Mouse (Mus musculus) kidney, embryonic 16.5 days (tissue): ENCODE measurements around the gene Abca7. TPM values are rescaled to one million over a fixed set of nuclear protein-coding genes. Genes with fewer than 3 reads are reported as not detected.
"Not testable (repeated sequence)": the region's sequence is repeated elsewhere in the genome, so short reads cannot be mapped to it uniquely, and the experiment has no call there.

Experiments
- ATAC-seq: fragments of 200-750 bp; cut with Nextera tagmentation; 2 replicates; pipeline ENCODE4 v1.8.0; 2017; ENCODE audit warnings: moderate TSS enrichment; ENCODE audit not compliant: low FRiP score, low TSS enrichment
- H3K27ac ChIP-seq: fragments of 300-500 bp; sonication (generic); 2 replicates; pipeline ENCODE4 v1.5.1; 2014; ENCODE audit warnings: low read length
- H3K27me3 ChIP-seq: fragments of 300-500 bp; sonication (generic); 2 replicates; pipeline ENCODE4 v1.6.1; 2014; ENCODE audit warnings: low read length, control low read depth, mixed read lengths; ENCODE audit not compliant: insufficient read depth
- H3K36me3 ChIP-seq: fragments of 300-500 bp; sonication (generic); 2 replicates; pipeline ENCODE4 v1.6.1; 2014; ENCODE audit warnings: low read length, control low read depth, mixed read lengths; ENCODE audit not compliant: insufficient read depth
- H3K4me1 ChIP-seq: fragments of 300-500 bp; sonication (generic); 2 replicates; pipeline ENCODE4 v1.6.1; 2014; ENCODE audit warnings: low read length, control low read depth, mixed read lengths; ENCODE audit not compliant: insufficient read depth
- H3K4me2 ChIP-seq: fragments of 300-500 bp; sonication (generic); replicated peaks from 2 replicates; pipeline ENCODE4 v1.6.1; 2014; ENCODE audit warnings: low read depth, low read length
- H3K4me3 ChIP-seq: fragments of 300-500 bp; sonication (generic); 2 replicates; pipeline ENCODE4 v1.5.1; 2014; ENCODE audit warnings: mild to moderate bottlenecking, low read length
- H3K9ac ChIP-seq: fragments of 300-500 bp; sonication (generic); replicated peaks from 2 replicates; pipeline ENCODE4 v1.6.1; 2014; ENCODE audit warnings: low read length
- H3K9me3 ChIP-seq: fragments of 300-500 bp; sonication (generic); 2 replicates; pipeline ENCODE4 v1.6.1; 2016; ENCODE audit warnings: low read length, control low read depth
- WGBS: fragments of 180-500 bp; shearing (Covaris S2); extraction: QIAGEN DNeasy Blood & Tissue Kit; methylation state at CpG from one replicate; pipeline ENCODE4 v1.1.7; 2014; 5-methylcytosine and 5-hydroxymethylcytosine counted together
- polyA plus RNA-seq: library from polyadenylated mRNA; unstranded; fragments of >200 nt; fragmentation: Nextera tagmentation; extraction: Ambion mirVana; gene quantifications from 2 replicates; pipeline ENCODE4 v1.2.1, GENCODE M21; 2015

Gene Abca7
- polyA plus RNA-seq, 1 experiment from 2014 or later = 4.2 TPM

- peaks cover 40% of the 10 kb centered on the region for H3K36me3 ChIP-seq
- H3K4me3 ChIP-seq = no peak overlapping the region
- H3K27me3 ChIP-seq = no peaks in the 10 kb centered on the region
- H3K9me3 ChIP-seq = no peaks in the 10 kb centered on the region
- H3K27ac ChIP-seq = peak overlapping the region; percentile 14; the same call in 1 of the 2 replicates
- H3K9ac ChIP-seq = no peak overlapping the region
- ATAC-seq = peak; percentile 27; the same call in 1 of the 2 replicates
- H3K4me1 ChIP-seq = peaks cover 32% of the 10 kb centered on the region
- no peak overlapping the region for H3K4me2 ChIP-seq
- 31% methylated on average over 9 of the region's 9 CpGs for WGBS
These were observed 37.5 kb downstream of the Abca7 start for GRCm38 (mm10) chr10:80033511-80034391.

- Histone ChIP-seq H3K27ac (0 out of 2 replicates have a peak overlapping the region, but pooled peaks have one; percentile 45), H3K9ac (no peak overlapping the region), H3K9me3 (no peaks in the 10 kb centered on the region), H3K4me1 (peaks cover 33% of the 10 kb centered on the region), H3K36me3 (peaks cover 40% of the 10 kb centered on the region), H3K4me2 (no peak overlapping the region), H3K4me3 (no peak overlapping the region), H3K27me3 (no peaks in the 10 kb centered on the region)
- ATAC-seq = no peak
- WGBS = 83% methylated on average over 8 of the region's 8 CpGs
These were observed 38.9 kb downstream of the Abca7 start for GRCm38 (mm10) chr10:80035148-80035547.

- 0 out of 2 replicates have a peak overlapping the region, but pooled peaks have one; percentile 45 for H3K27ac ChIP-seq
- 86% methylated on average over 5 of the region's 5 CpGs for WGBS
These were observed 39.4 kb downstream of the Abca7 start for GRCm38 (mm10) chr10:80035686-80036085.

GRCm38 (mm10) chr10:80036832-80037231 lies 40.5 kb downstream of the Abca7 start:
- no peaks in the 10 kb centered on the region for H3K9me3 ChIP-seq
- WGBS = 90% methylated on average over 13 of the region's 13 CpGs
- no peaks in the 10 kb centered on the region for H3K27me3 ChIP-seq
- H3K4me2 ChIP-seq = no peak overlapping the region
- H3K9ac ChIP-seq = no peak overlapping the region
- no peak overlapping the region for H3K27ac ChIP-seq
- no peak overlapping the region for H3K4me3 ChIP-seq
- ATAC-seq = no peak
- peaks cover 33% of the 10 kb centered on the region for H3K4me1 ChIP-seq
- peaks cover 40% of the 10 kb centered on the region for H3K36me3 ChIP-seq

More at GRCm38 (mm10) chr10:80035686-80036085, 39.4 kb downstream of the Abca7 start:
- no peak overlapping the region for H3K4me3 ChIP-seq
- H3K27me3 ChIP-seq = no peaks in the 10 kb centered on the region
- H3K4me1 ChIP-seq = peaks cover 33% of the 10 kb centered on the region
- H3K4me2 ChIP-seq = no peak overlapping the region
- ATAC-seq = no peak
- no peak overlapping the region for H3K9ac ChIP-seq
- no peaks in the 10 kb centered on the region for H3K9me3 ChIP-seq
- peaks cover 40% of the 10 kb centered on the region for H3K36me3 ChIP-seq

GRCm38 (mm10) chr10:80039559-80039979 lies 43.3 kb downstream of the Abca7 start, which contains the start of gene Polr2e:
Gene Polr2e, minus strand, starts transcription at chr10:80039795.
- peak; percentile 96 for ATAC-seq
- peak within 1 kb of the TSS; percentile 21; the same call in 1 of the 2 replicates for H3K27ac ChIP-seq
- 0% methylated on average over 40 of the region's 40 CpGs for WGBS

GRCm38 (mm10) chr10:80041409-80042060 lies 45.2 kb downstream of the Abca7 start:
- WGBS = 78% methylated on average over 8 of the region's 8 CpGs
- H3K27ac ChIP-seq, H3K4me3 ChIP-seq, H3K4me2 ChIP-seq, H3K9me3 ChIP-seq, H3K27me3 ChIP-seq, H3K9ac ChIP-seq, ATAC-seq: not testable (repeated sequence)
- Histone ChIP-seq H3K4me1 (peaks cover 12% of the 10 kb centered on the region), H3K36me3 (peaks cover 19% of the 10 kb centered on the region)

More at GRCm38 (mm10) chr10:80039559-80039979, 43.3 kb downstream of the Abca7 start, which contains the start of gene Polr2e:
- peak within 1 kb of the TSS; percentile 78 for H3K4me3 ChIP-seq
- peak within 1 kb of the TSS; percentile 80 for H3K9ac ChIP-seq
- H3K4me1 ChIP-seq = peaks cover 12% of the 10 kb centered on the region
- H3K36me3 ChIP-seq = peaks cover 38% of the 10 kb centered on the region
- peak within 1 kb of the TSS; percentile 84 for H3K4me2 ChIP-seq
- H3K9me3 ChIP-seq = no peaks in the 10 kb centered on the region
- H3K27me3 ChIP-seq = no peaks in the 10 kb centered on the region

GRCm38 (mm10) chr10:80044087-80044486 lies 47.8 kb downstream of the Abca7 start:
- ATAC-seq = no peak
- Histone ChIP-seq H3K4me2 (no peak overlapping the region), H3K27me3 (no peaks in the 10 kb centered on the region), H3K36me3 (no peaks in the 10 kb centered on the region), H3K9ac (no peak overlapping the region), H3K4me3 (no peak overlapping the region), H3K27ac (no peak overlapping the region), H3K9me3 (no peaks in the 10 kb centered on the region), H3K4me1 (peaks cover 11% of the 10 kb centered on the region)
- WGBS = 52% methylated on average over 4 of the region's 4 CpGs

GRCm38 (mm10) chr10:80045364-80045763 lies 49.1 kb downstream of the Abca7 start:
- 82% methylated on average over 2 of the region's 4 CpGs for WGBS

GRCm38 (mm10) chr10:80045766-80046165 lies 49.5 kb downstream of the Abca7 start:
- no peaks in the 10 kb centered on the region for H3K9me3 ChIP-seq
- H3K4me1 ChIP-seq = peaks cover 16% of the 10 kb centered on the region
- H3K27me3 ChIP-seq = no peaks in the 10 kb centered on the region
- WGBS = 87% methylated on average over 5 of the region's 5 CpGs
- no peak for ATAC-seq
- H3K4me3 ChIP-seq = no peak overlapping the region
- H3K36me3 ChIP-seq = no peaks in the 10 kb centered on the region
- H3K27ac ChIP-seq = no peak overlapping the region
- no peak overlapping the region for H3K4me2 ChIP-seq
- no peak overlapping the region for H3K9ac ChIP-seq

More at GRCm38 (mm10) chr10:80045364-80045763, 49.1 kb downstream of the Abca7 start:
- not testable (repeated sequence) for H3K4me2 ChIP-seq, H3K9me3 ChIP-seq, H3K36me3 ChIP-seq, H3K27ac ChIP-seq, H3K9ac ChIP-seq, H3K4me3 ChIP-seq, H3K27me3 ChIP-seq, ATAC-seq
- peaks cover 14% of the 10 kb centered on the region for H3K4me1 ChIP-seq
